Mouse (Mus musculus) midbrain, embryonic 16.5 days (tissue): ENCODE results near the gene Unc93a2. TPM values are rescaled to one million over a fixed set of nuclear protein-coding genes. Genes with fewer than 3 reads are reported as not detected.

Source experiments
- polyA plus RNA-seq: library from polyadenylated mRNA; unstranded; fragments of >200 nt; fragmentation: Nextera tagmentation; extraction: Ambion mirVana; gene quantifications from 2 replicates; pipeline ENCODE4 v1.2.1, GENCODE M21; 2015

The Unc93a2 gene
- polyA plus RNA-seq, 1 experiment from 2014 or later = not detected

Other genes starting within 250 kb of the Unc93a2 start
- gene Rps6ka2, start 215.3 kb downstream of the Unc93a2 start, polyA plus RNA-seq = 19.6 and 22.1 TPM in 2 replicates
- gene Tcp10a, start 60.8 kb downstream of the Unc93a2 start, polyA plus RNA-seq = not detected in 2 replicates
- gene Ttll2, start 32.8 kb downstream of the Unc93a2 start, polyA plus RNA-seq = not detected in 2 replicates
- gene Gm49630, start 13.5 kb downstream of the Unc93a2 start, polyA plus RNA-seq = not detected in 2 replicates